Mouse (Mus musculus) left cerebral cortex, postnatal 10 days (tissue): ENCODE measurements around the gene Hnrnpf. TPM values are rescaled to one million over a fixed set of nuclear protein-coding genes. Genes with fewer than 3 reads are reported as not detected.
A peak's percentile ranks its signal among the peaks of the same experiment; 100 is the strongest.

Experiments
- DNase-seq, 2 experiments: peaks; one replicate each; pipeline ENCODE4 v3.0.0; 2021 to 2022; ENCODE audit warnings: low spot score in 2 of 2, mixed read lengths in 1 of 2; ENCODE audit errors: extremely low spot score in 1 of 2
- intact Hi-C: fragments of 180-260 bp; cut with DNase I; formaldehyde crosslinking; loops from one replicate; pipeline ENCODE4 v1.15.1; 2025
- total RNA-seq, 2 experiments: library from RNA; stranded (reverse); gene quantifications; 2 replicates each; pipeline ENCODE4 v1.2.3; 2021

The Hnrnpf gene
- total RNA-seq, 2 experiments from 2014 or later = 144 to 146 TPM

- intact Hi-C loops = no loop called here
These were observed 11.5 kb upstream of the Hnrnpf start for GRCm38 (mm10) chr6:117888642-117889096.

DNA sequence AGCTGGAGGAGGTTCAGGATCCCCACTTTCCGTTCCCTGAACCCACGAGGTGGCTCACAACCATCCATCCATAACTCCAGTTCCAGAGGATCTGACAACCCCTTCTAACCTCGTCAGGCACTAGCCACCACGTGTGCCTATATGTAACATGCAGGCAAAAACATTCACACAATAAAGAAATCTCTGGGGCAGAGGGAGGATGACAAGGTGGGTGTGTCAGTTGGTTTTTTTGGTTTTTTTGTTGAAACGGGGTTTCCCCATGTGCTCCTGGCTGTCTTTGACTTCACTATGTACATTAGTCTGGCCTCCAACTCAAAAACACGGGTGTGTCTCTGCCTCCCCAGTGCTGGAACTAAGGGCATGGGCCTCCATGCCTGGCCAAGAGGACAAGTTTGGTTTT is 9.9 kb upstream of the Hnrnpf start:
- no peak for DNase-seq
- intact Hi-C loops = no loop called here

More at GRCm38 (mm10) chr6:117888642-117889096, 11.5 kb upstream of the Hnrnpf start:
- no peak for DNase-seq

GRCm38 (mm10) chr6:117891369-117892160 is 8.6 kb upstream of the Hnrnpf start:
- DNase-seq = no peak
- intact Hi-C loops = no loop called here

DNA sequence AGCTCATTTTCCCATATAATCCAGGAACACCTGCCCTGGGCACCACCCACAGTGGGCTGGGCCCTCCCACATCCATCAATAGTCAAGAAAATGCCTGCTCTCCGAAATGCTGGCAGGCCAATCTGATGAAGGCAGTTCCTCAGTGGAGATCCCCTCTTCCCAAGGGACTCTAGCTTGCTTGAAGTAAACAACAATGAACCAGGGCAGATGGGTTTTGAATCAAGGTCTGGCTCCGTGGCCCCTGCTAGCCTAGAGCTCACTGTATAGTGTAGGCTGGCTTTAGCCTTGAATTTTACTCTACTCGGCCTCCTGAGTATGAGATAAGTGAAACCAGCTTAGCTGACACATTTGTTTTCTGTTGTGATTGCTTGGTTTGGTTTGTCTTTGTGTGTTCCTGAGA is 7.7 kb upstream of the Hnrnpf start:
- intact Hi-C loops = no loop called here
- no peak for DNase-seq

DNA sequence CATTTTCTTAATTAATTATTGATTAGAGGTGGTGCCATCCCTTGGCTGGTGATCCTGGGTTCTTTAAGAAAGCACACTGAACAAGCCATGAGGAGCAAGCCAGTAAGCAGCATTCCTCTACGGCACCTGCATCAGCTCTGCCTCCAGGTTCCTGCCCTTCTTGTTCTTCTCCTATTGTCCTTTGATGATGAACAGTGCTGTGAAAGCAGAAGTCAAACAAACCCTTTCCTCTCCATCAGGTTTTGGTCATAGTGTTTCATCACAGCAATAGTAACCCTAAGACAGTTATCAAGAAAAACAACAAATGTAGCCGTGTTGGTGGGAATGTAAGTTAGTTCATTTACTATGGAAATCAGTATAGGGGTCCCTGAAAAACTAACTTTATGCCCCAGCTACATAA is 6.7 kb upstream of the Hnrnpf start:
- intact Hi-C loops = no loop called here
- DNase-seq = no peak

DNA sequence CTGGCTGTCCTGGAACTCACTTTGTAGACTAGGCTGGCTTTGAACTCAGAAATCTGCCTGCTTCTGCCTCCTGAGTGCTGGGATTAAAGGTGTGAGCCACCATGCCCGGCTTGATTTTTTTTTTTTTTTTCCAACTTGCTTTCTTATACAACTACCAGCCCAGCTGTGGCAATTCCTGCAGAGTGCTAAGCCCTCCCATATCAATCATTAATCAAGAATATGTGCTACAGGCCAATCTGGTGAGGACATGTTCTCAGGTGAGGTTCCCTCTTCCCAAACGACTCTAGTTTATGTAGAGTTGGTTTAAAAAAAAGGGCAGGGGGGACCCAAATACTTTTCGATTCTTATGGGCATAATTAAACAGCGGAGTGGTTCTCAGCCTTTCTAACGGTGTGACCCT is 2.3 kb upstream of the Hnrnpf start:
- no peak for DNase-seq
- intact Hi-C loops = no loop called here

DNA sequence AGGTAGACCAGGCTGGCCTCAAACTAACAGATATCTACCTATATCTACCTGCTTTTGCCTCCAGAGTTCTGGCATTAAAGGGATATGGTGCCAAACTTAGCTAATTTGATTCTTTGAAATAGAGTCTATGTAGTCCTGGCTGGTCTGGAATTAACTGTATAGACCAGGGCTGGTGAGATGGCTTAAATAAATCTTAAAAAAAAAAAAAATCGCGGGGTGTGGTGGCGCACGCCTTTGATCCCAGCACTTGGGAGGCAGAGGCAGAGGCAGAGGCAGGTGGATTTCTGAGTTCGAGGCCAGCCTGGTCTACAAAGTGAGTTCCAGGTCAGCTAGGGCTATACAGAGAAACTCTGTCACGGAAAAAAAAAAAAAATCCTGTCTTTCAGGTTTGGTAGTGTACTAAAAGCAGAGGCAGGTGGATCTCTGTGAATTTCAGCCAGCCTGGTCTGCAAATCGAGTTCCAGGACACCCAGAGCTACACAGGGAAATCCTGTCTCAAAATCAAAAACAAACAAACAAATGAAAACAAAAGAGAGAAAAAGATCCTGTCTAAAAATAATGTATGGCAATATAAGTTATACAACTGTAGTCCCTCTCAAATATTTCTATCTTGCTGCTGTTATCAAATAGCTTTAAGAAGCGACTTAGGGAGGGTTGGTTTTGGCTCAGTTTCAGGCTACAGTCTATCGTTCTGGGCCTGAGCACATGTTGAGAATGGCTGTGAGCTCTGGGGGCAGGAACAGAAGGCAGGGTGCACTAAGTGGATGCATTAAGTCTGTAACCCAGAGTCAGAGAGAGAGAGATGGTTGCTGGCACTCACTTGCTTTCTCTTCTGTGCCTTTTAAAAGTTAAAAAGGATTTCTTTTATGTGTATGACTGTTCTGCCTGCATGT is 1.6 kb downstream of the Hnrnpf start:
- no peak for DNase-seq
- intact Hi-C loops = no loop called here

DNA sequence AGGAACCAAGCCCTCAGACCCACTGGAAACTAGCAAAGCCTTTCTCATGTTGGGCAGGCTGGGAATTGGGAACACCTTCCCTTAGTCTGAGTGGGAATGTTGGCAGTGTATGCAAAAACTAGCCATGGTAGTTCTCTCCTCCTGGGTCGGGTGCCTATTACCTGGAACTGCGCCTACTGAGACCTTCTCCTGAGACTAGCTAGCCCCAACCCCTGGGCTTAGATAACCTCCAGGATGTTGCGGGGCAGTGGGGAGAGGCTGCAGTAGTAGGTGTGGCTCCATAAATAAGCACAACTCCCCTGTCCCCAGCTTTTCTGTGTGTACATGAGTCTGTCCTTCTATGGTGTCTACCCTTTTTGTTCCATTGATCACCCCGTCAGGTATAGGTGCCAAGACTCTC is 2.4 kb downstream of the Hnrnpf start:
- DNase-seq = no peak
- intact Hi-C loops = no loop called here

DNA sequence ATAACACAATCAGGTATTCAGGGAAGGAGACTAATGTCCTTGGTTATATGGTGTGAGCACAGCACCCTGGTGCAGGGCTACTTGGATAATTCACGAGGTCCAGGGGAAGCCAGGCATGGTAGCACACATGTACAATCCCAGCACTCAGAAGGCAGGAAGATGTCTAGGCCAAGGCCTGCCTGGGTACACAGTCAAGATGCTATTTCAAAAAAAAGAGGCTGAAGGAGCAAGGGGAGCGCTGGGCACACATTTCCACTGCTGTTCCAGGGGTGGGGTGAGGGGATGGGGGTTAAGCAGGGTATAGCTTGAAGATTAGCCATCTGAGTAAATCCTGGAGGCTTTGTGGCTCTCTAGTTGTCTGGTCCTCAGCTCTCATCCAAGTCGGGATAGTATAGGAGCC is 3.7 kb downstream of the Hnrnpf start:
- no peak for DNase-seq
- intact Hi-C loops = no loop called here

GRCm38 (mm10) chr6:117905260-117905930 is 5.3 kb downstream of the Hnrnpf start:
- no peak for DNase-seq
- intact Hi-C loops = no loop called here

- DNase-seq = peak; percentile 39 to 42
- intact Hi-C loops = no loop called here
These were observed 5.9 kb downstream of the Hnrnpf start for GRCm38 (mm10) chr6:117906015-117906531.

- peak; percentile 98 to 99 for DNase-seq
- intact Hi-C loops = no loop called here
These were observed 6.6 kb downstream of the Hnrnpf start for GRCm38 (mm10) chr6:117906590-117907271.

DNA sequence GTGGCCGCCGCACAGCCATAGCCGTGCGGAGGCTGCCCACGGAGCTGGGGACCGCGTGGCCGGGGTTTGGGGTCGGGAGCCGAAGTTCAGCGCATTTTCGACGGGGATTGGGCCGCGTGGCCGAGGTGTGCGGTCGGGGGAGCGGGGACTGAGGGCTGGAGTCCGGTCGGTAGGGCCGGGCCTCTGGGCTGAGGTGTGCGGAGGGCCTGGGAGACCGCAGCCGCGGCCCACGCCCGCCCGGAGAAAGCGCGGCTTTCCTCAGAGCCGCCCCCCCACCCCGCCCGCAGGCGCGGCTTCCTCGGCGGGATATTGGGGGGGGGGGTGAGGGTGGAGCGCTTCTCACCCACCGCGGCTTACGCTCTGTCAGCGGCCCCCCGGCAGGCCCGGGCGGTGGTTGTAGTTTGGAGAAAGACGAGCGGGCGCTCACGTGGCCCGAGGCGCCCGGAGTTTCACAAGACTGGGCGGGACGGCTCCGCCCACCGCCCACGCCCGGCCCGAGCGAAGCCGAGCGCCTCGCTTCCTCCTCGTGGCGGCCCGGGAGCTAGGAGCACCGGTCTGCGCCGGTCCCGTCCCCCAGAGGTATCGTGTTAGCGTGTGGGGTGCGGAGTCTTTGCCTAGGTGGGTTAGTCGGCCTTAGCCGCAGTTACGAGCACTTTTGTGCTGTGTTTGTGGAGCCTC is 7.3 kb downstream of the Hnrnpf start:
- intact Hi-C loops = no loop called here
- DNase-seq = peak; percentile 21 to 92

GRCm38 (mm10) chr6:117907979-117908355 is 7.8 kb downstream of the Hnrnpf start:
- DNase-seq = no peak
- intact Hi-C loops = no loop called here

DNA sequence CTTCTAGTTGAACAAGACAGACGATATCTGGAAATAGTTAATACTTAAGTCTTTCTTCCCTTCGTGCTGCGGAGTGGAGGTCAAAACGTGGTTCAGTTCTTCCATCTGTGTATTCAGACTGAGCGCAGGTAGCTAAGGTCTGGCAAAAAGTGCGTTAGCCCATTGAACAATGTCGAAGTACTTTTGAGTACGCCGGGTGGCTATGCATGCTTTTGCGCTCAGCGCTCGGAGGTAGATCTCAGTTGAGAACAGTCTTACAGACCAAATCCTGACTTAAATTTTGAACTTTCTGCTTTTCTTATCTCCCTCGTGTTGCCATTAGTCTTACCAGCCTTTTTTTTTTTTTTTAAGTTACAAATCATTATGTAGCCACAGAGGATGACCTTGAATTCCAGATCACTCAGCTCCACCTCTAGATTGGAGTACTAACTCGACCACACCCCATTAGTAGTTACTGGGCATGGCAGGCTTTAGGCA is 8.3 kb downstream of the Hnrnpf start:
- intact Hi-C loops = no loop called here

DNA sequence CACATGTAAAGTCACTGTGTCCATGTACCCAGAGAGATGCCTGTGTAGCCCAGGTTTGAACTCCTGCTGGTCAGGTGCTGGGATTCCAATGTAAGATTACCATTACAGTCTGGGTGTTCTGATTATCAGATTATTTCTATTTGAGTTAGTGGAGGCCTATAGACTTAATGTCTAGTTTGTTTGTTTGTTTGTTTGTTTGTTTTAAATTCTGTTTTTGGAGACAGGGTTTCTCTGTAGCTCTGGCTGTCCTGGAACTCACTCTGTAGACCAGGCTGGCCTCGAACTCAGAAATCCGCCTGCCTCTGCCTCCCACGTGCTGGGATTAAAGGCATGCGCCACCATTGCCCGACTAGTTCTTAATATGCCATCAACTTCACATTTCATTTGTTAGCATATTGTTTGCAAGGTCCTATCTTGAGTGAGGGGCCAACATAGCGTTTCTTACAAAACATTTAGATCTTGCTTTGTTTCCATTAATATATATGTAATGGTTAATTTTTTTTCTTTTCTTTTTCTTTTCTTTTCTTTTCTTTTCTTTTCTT is 10.1 kb downstream of the Hnrnpf start:
- DNase-seq = no peak
- intact Hi-C loops = loop anchor here (5.0 kb wide), 1 partner anchor 33 kb away; no protein-coding TSS in a partner anchor

More for the DNA sequence above, 8.3 kb downstream of the Hnrnpf start:
- no peak for DNase-seq

DNA sequence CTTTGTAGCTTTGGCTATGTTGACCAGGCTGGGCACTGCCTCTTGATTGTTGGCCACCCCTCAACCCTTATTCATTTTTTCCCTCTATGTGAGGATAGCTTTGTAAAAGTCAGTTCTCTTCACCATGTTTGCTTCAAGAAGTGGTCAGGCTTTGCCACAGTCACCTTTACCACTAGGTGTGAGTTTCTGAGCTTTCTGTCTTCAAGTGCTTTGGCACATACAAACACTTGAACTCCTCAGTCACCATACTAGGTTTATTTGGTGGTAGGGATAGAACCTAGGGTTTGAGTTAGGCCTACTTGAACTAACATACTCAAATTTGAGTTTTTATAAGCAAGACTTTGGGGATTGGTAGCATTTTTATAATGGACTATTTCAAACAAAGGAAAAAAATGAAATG is 14.4 kb downstream of the Hnrnpf start:
- DNase-seq = no peak
- intact Hi-C loops = loop anchor here (5.0 kb wide), 1 partner anchor 37 kb away; no protein-coding TSS in a partner anchor
